Mouse (Mus musculus): Measurements from ENCODE around the gene Hdgfl2.
"Not testable (repeated sequence)": the region's sequence is repeated elsewhere in the genome, so short reads cannot be mapped to it uniquely, and the experiment has no call there.

The Hdgfl2 gene

DNA sequence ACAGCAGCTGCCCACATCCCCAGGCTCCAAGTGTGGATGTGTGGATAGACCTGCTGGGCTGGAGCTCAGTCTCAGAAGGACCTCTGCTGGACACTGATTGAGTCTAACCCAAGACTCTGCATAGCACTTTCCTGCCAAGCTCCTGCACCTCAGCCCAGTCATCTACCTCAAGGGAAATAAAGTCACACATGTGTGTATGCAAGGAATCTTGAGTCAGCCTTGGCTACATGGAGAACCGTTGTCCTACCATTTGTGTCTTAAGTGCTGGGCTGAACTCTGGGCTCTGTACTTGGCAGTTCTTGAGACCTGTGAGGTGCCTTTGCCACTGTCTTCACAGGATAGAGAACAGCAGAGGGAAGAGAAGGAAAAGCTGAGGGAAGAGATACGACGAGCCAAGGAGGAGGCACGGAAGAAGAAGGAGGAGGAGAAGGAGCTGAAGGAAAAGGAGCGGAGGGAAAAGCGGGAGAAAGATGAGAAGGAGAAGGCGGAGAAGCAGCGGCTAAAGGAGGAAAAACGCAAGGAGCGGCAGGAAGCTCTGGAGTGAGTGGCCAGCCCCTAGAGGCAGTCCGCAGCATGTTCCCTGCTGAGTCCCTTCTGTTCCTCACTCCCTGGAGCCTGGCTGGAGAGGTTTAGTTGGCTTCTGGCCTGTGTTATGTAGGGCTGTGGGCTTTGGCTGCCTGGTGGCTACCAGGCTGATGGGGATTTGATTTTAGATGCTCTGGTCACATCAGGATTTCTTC is 21.9 kb upstream of the Hdgfl2 start:
- DNase-seq (ENCODE audit: low read depth, low spot score): no peak

GRCm38 (mm10) chr17:56062081-56062480 is 17.4 kb upstream of the Hdgfl2 start:
- DNase-seq (ENCODE audit: low read depth, low spot score): no peak

DNA sequence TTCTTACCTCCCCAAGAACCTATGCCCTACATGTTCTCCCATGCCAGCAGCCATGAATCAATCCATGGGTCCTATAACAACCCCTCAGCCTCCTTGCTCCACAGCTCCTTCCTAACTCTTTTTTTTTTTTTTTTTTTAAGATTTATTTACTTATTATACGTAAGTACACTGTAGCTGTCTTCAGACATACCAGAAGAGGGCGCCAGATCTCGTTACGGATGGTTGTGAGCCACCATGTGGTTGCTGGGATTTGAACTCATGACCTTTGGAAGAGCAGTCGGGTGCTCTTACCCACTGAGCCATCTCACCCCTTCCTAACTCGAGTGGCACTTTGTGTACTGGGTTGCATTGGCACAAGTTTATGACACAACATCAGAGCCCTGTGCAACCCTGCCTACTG is 13.7 kb upstream of the Hdgfl2 start:
- not testable (repeated sequence) for DNase-seq (ENCODE audit: low read depth, low spot score)

DNA sequence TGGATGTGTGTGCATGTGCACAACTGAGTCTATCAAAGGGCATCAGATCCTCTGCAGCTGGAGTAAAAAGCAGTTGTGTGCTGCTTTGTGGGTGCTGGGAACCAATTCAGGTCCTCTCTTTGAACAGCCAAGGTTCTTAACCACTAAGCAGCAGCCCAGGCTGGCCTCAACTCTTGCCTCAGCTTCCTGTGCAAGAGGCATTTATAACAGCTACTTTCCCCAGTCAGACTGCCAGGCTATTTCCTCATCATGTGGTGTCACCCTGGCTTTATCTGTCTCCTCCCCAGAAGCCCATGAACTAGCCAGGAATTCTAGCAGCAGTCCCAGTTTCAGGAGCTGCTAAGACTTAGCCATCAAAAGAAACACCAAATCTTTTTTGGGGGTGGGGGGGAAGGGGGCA is 13.0 kb upstream of the Hdgfl2 start:
- DNase-seq (ENCODE audit: low read depth, low spot score): no peak

DNA sequence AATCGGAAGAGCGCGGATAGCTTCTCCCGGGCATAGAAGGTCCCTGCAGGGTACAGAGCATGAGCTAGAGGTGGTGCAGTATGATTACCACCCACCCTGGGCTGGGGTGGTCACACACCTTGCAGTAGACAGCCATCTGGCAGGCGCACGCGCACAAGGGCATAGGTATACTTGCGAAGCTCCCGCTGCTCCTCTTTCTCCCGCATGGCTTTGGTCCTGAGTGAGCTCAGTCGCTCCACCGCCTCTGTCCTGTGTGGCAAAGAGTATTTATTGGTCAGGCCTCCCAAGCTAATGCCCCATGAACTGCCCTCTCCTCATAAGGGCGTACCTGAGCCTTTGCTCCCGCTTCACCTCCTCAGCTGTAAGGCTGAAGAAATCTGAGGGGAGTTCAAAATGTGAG is 10.4 kb upstream of the Hdgfl2 start:
- no peak for DNase-seq (ENCODE audit: low read depth, low spot score)

GRCm38 (mm10) chr17:56071126-56071525 is 8.3 kb upstream of the Hdgfl2 start:
- no peak for DNase-seq (ENCODE audit: low read depth, low spot score)

- DNase-seq (ENCODE audit: low read depth, low spot score): no peak
Measured at GRCm38 (mm10) chr17:56072243-56072642, 7.2 kb upstream of the Hdgfl2 start.

DNA sequence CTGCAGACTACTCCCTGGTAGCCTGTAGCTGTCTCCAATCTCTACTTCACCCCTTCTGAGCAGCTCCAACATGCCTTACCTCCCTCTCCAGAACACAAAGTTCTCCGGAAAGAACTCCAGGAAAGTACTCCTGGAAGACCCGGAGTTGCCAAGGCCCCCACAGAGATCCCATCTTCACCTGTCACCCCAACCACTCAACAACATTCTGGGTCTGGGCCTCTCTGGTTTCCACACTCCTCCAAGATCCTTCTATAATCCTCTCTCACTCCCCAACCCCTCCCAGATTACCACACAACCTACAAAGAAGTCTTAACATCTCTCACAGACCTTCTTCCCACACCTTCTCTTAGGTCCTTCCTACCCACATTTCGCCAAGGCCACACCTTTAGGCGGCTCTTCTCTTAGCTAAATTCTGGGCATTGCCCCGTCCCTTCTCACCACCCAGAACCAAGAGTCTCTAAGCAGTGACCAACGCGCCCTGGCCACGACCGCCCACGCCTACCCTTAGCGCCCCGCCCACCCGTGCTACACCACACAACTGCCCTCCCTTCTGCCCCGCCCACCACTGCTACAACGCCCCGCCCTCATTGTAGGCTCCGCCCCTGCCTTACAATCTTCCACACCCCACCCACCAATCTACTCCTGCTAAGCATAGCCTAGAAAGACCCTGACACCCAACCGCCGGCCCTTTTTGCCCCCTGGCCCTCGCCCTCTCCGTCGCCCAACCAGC is 5.2 kb upstream of the Hdgfl2 start:
- peak; percentile 91 for DNase-seq (ENCODE audit: low read depth, low spot score)

- peak; percentile 98 for DNase-seq (ENCODE audit: low read depth, low spot score)
Measured at GRCm38 (mm10) chr17:56074827-56075208, 4.6 kb upstream of the Hdgfl2 start, which contains the start of gene Ubxn6. Gene Ubxn6, minus strand, starts transcription at chr17:56075028.

DNA sequence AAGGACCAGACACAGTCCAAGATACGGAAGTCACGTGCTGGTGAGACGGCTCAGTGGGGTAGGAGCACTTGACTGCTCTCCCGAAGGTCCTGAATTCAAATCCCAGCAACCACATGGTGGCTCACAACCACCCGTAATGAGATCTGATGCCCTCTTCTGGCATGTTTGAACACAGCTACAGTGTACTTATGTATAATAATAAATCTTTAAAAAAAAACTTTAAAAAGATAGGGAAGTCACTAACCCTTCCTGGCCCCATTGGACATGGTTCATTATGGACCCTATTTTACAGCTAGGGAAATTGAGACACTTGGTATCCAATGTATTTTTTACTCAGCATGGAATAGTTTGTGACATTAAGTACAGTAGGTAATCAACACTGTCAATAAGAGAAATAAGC is 1.9 kb upstream of the Hdgfl2 start:
- no peak for DNase-seq (ENCODE audit: low read depth, low spot score)

- not testable (repeated sequence) for DNase-seq (ENCODE audit: low read depth, low spot score)
Measured at GRCm38 (mm10) chr17:56078361-56078760, 1.1 kb upstream of the Hdgfl2 start.

GRCm38 (mm10) chr17:56079921-56080320 is 487 bp downstream of the Hdgfl2 start:
- DNase-seq (ENCODE audit: low read depth, low spot score): no peak

DNA sequence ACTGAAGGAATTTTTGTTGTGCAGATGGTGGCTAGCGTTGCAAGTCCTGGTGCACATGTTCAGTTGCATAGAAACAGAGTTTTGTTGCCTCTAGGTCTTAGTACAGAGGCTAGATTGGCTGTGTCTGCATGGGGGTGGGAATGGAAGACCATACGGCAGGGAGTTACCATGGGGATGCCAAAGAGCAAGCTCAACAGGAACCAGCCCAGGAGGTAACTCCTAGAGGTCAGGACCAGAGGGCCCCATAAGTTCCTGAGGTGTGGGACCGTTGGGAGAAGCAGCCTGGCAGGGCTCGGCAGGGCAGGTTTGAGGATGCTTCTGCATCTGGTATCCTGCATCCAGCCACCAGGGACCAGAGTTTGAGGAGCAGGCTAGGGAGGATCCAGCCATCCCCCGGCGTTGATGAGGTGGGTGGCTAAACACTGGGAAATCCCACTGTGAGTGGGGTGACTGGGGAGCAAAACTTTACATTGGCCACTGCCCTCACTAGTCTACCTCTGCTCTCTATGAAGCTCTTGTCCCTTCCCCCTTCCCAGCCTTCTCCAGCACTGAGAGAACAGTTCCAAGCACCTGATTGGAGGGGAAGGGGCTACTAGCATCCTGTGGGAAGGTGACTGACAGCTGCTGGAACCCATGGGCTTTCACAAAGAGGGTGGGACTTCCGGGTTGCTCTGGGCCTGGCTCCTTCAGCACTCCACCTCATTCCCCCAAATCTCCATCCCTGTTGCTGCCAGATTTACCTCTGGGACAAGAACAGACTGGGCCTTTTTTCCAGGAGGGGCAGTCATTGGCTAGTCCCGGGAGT is 1.5 kb downstream of the Hdgfl2 start:
- peak; percentile 94 for DNase-seq (ENCODE audit: low read depth, low spot score)

DNA sequence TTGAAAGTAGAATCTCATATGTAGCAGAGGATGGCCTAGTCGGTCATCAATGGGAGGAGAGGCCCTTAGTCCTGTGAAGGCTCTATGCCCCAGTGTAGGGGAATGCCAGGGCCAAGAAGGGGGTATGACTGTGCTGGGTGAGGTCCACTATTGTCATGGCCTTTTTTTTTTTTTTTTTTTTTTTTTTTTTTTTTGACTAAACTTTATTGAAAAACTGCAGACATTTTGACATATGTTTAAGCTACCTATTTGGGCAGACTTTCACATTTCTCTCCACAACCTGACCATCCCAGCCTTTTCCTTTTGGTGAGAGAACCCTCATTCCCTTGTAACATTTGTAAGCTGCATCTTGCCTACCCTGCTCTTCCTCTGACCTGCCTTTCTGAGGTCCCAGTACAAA is 12.9 kb downstream of the Hdgfl2 start:
- no peak for DNase-seq (ENCODE audit: low read depth, low spot score)

DNA sequence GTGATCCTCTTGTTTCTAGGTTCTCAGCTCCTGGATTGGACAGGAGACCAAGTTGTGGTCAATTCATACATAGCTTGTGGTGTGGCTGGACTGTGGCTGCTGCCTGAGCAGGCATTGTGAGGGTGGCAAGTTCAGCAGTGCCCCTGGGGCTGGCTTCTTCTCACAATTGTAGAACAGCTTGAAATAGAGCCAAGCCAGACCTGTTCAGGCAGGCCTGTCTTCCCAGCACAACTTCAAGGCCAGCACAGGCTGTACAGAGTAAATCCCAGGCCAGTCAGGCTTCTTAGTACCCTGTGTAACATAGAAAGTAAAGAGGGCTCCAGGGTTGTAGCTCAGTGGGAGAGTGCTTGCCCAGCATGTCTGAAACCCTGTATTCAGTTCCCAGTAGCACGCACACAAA is 13.4 kb downstream of the Hdgfl2 start:
- DNase-seq (ENCODE audit: low read depth, low spot score): no peak

- DNase-seq (ENCODE audit: low read depth, low spot score): no peak
Measured at GRCm38 (mm10) chr17:56096883-56097282, 17.4 kb downstream of the Hdgfl2 start.

DNA sequence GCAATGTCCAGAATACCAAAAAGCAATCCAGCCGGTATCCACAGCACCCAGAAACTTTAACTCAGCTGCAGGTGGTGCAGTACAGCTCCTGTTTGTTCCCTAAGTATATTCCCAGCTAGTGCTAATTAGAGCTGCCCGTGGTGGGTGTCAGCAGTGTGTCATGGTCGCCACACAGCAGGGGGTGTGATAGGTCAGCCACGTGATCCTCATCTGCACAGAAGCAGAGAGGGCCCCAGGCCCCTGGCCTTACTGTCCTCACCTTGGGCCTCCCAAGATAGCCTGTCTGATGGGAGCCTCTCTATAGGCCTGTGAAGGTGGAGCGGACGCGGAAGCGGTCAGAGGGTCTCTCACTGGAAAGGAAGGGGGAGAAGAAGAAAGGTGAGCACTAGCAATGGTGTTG is 18.7 kb downstream of the Hdgfl2 start:
- DNase-seq (ENCODE audit: low read depth, low spot score): no peak

DNA sequence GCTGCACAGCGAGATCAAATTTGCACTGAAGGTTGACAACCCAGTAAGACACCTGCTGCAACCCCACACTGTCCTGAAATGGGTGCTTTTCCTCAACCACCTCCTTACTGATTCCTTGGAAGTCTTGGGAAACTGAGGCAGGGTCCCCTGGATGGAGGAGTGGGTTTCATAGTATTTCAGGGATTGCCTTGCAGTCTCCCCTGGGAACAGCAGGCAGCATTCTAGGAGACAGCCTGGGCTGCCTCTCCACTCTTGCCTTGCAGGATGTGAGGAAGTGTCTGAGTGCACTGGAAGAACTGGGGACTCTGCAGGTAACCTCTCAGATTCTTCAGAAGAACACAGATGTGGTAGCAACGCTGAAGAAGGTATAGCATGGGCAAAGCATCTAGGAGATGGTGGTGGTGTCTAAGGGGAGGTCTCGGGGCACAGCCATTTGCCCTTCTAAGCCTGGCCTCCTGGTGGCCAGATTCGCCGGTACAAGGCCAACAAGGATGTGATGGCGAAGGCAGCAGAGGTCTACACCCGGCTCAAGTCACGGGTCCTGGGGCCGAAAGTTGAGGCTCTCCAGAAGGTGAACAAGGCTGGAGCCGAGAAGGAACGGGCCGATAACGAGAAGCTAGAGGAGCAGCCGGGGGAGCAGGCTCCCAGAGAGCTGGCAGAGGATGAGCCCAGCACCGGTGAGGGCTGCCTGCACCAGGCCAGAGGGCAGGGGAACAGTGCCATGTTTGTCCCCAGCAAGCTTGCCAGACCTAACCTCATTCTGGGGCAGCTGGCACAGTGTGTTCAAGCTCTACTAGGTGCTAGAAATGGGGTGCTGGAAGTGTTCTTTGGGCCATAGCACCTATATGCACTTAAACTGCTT is 19.5 kb downstream of the Hdgfl2 start:
- no peak for DNase-seq (ENCODE audit: low read depth, low spot score)

DNA sequence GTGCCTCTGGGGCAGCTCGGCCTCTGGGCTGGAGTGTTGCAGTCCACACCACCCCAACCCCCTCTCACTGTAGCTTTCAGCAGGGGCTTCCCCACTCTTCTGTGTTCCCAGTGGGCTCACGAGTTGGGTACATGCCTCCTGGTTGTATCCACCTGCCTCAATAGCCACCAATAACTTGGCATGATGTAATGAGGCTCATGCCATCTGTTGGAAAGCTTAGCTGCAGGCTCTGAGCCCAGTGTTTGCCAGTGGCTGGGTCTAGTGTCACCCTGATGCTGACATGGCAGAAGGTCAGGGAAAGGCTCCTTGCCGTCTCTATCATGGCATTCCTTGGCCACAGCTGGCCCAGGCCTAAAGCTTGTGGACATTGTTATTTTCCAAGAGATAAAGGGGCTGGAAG is 21.4 kb downstream of the Hdgfl2 start:
- DNase-seq (ENCODE audit: low read depth, low spot score): no peak

- DNase-seq (ENCODE audit: low read depth, low spot score): no peak
Measured at GRCm38 (mm10) chr17:56102158-56102557, 22.7 kb downstream of the Hdgfl2 start.

GRCm38 (mm10) chr17:56102927-56103326 is 23.5 kb downstream of the Hdgfl2 start:
- DNase-seq (ENCODE audit: low read depth, low spot score): no peak
